Mouse (Mus musculus): Measurements from ENCODE around the gene Tmcc2. TPM values are rescaled to one million over a fixed set of nuclear protein-coding genes. Genes with fewer than 3 reads are reported as not detected.

Tmcc2 gene
- total and polyA plus RNA-seq, 3 experiments: 0.14 to 0.34 TPM; not detected in 1

DNA sequence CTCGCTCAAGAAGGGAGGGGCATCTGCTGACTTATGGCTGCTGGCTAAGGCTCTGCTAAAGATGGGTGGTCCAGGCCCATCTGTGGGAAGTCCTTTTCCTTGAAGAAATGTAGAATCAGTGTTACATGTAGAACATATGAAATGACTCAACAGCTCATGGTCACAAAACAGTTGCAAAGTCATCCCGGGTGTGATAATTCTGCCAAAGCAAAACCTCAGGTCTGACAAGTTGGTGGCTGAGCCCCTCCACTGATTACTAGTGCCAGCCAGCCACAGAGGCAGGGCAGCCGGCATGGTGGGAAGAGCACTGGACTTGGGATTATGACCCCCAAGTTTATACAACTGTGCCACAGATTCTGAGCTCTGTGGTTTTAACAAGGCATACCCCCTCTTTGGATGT is 13.3 kb downstream of the Tmcc2 start:
- TF ChIP-seq CHD1 (IDR thresholded peaks at IDR 0.05; ENCODE audit: low read depth, low read length) (no peak), MAFK (IDR thresholded peaks at IDR 0.05; ENCODE audit: insufficient replicate concordance, low read length) (no peak), IRF4 (IDR thresholded peaks at IDR 0.05; ENCODE audit: low read depth, low read length) (no peak)
- dilution Hi-C loops (cut with MboI; ENCODE audit: extremely low pct_ligation_motif_present, extremely low pct_unique_long_range_greater_than_20kb, low sequenced_read_pairs): no loop called here
- Histone ChIP-seq H3K27me3 (replicated peaks) (peaks cover 62% of the 10 kb centered on the region), H3K4me3 (replicated peaks in 1 of 3; ENCODE audit: low read depth in 2 of 3, low read length in 2 of 3, poor library complexity in 1 of 3) (no peak overlapping the region), H3K27ac (ENCODE audit: insufficient read depth, low read depth) (no peak overlapping the region), H3K79me2 (replicated peaks; ENCODE audit: control insufficient read depth, extremely low read depth, insufficient read depth, poor library complexity, severe bottlenecking) (no peaks in the 10 kb centered on the region), H3K4me2 (ENCODE audit: insufficient read depth, low read depth, poor library complexity, severe bottlenecking) (no peak overlapping the region), H3K9me3 (replicated peaks; ENCODE audit: low read length) (no peaks in the 10 kb centered on the region), H3K4me1 (ENCODE audit: control insufficient read depth in 1 of 2, insufficient read depth in 2 of 2) (peaks cover 0 to 11% of the 10 kb centered on the region in 2 experiments; a peak in 2 of 4 replicates), H3K9ac (ENCODE audit: insufficient read depth, low read depth) (no peak overlapping the region), H3K36me3 (replicated peaks in 1 of 2; ENCODE audit: control insufficient read depth in 1 of 2, insufficient read depth in 1 of 2, low read length in 1 of 2) (no peaks in the 10 kb centered on the region)
- no peak for DNase-seq (ENCODE audit: extremely low read depth)
- in situ Hi-C loops (cut with MboI; ENCODE audit: low pct_ligation_motif_present, low pct_unique_long_range_greater_than_20kb, low sequenced_read_pairs): no loop called here

DNA sequence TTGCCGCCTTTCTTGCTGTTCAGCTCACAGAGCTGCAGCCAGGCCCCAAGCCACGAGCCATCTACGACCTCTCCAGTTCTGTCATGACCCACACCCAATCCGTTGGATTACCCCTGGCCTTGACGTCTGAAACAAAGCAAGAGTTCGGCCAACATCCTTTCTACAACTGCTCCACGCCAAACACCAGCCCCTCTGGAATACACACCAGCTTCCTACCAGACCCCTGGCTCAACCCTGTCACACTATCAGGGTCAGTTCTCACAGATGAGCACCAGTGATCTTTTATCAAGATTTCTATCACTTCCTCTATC is 14.1 kb downstream of the Tmcc2 start:
- H3K4me3 ChIP-seq (replicated peaks in 1 of 3; ENCODE audit: low read depth in 2 of 3, low read length in 2 of 3, poor library complexity in 1 of 3): no peak overlapping the region

GRCm38 (mm10) chr1:132376211-132377054 is 14.6 kb downstream of the Tmcc2 start:
- H3K36me3 ChIP-seq (replicated peaks in 1 of 2; ENCODE audit: control insufficient read depth in 1 of 2, insufficient read depth in 1 of 2, low read length in 1 of 2): no peaks in the 10 kb centered on the region
- dilution Hi-C loops (cut with MboI; ENCODE audit: extremely low pct_ligation_motif_present, extremely low pct_unique_long_range_greater_than_20kb, low sequenced_read_pairs): no loop called here
- H3K4me2 ChIP-seq (ENCODE audit: insufficient read depth, low read depth, poor library complexity, severe bottlenecking): no peak overlapping the region
- H3K4me3 ChIP-seq (replicated peaks in 1 of 3; ENCODE audit: low read depth in 2 of 3, low read length in 2 of 3, poor library complexity in 1 of 3): no peak overlapping the region
- H3K27me3 ChIP-seq (replicated peaks): peaks cover 51% of the 10 kb centered on the region
- DNase-seq (ENCODE audit: extremely low read depth): no peak
- TF ChIP-seq TBP (conservative IDR thresholded peaks at IDR 0.05; ENCODE audit: low read depth, low read length) (no peak), ETS1 (conservative IDR thresholded peaks at IDR 0.05; ENCODE audit: low read depth, low read length) (no peak), SMC3 (IDR thresholded peaks at IDR 0.05; ENCODE audit: low read depth, low read length) (no peak)
- peaks cover 2 to 15% of the 10 kb centered on the region in 2 experiments; a peak in 3 of 4 replicates for H3K4me1 ChIP-seq (ENCODE audit: control insufficient read depth in 1 of 2, insufficient read depth in 2 of 2)
- no peak overlapping the region for H3K27ac ChIP-seq (ENCODE audit: insufficient read depth, low read depth)
- H3K9ac ChIP-seq (ENCODE audit: insufficient read depth, low read depth): no peak overlapping the region
- in situ Hi-C loops (cut with MboI; ENCODE audit: low pct_ligation_motif_present, low pct_unique_long_range_greater_than_20kb, low sequenced_read_pairs): no loop called here
- H3K9me3 ChIP-seq (replicated peaks; ENCODE audit: low read length): no peaks in the 10 kb centered on the region
- H3K79me2 ChIP-seq (replicated peaks; ENCODE audit: control insufficient read depth, extremely low read depth, insufficient read depth, poor library complexity, severe bottlenecking): no peaks in the 10 kb centered on the region

More for the DNA sequence above, 14.1 kb downstream of the Tmcc2 start:
- Histone ChIP-seq H3K4me1 (ENCODE audit: control insufficient read depth in 1 of 2, insufficient read depth in 2 of 2) (peaks cover 0 to 11% of the 10 kb centered on the region in 2 experiments; a peak in 2 of 4 replicates), H3K36me3 (replicated peaks in 1 of 2; ENCODE audit: control insufficient read depth in 1 of 2, insufficient read depth in 1 of 2, low read length in 1 of 2) (no peaks in the 10 kb centered on the region), H3K27ac (ENCODE audit: insufficient read depth, low read depth) (no peak overlapping the region), H3K9ac (ENCODE audit: insufficient read depth, low read depth) (no peak overlapping the region), H3K27me3 (replicated peaks) (peaks cover 57% of the 10 kb centered on the region), H3K4me2 (ENCODE audit: insufficient read depth, low read depth, poor library complexity, severe bottlenecking) (no peak overlapping the region), H3K79me2 (replicated peaks; ENCODE audit: control insufficient read depth, extremely low read depth, insufficient read depth, poor library complexity, severe bottlenecking) (no peaks in the 10 kb centered on the region), H3K9me3 (replicated peaks; ENCODE audit: low read length) (no peaks in the 10 kb centered on the region)
- in situ Hi-C loops (cut with MboI; ENCODE audit: low pct_ligation_motif_present, low pct_unique_long_range_greater_than_20kb, low sequenced_read_pairs) (no loop called here), dilution Hi-C loops (cut with MboI; ENCODE audit: extremely low pct_ligation_motif_present, extremely low pct_unique_long_range_greater_than_20kb, low sequenced_read_pairs) (no loop called here)
- no peak for TF ChIP-seq EP300 (IDR thresholded peaks at IDR 0.05; ENCODE audit: low read length)
- DNase-seq (ENCODE audit: extremely low read depth): no peak

Data from CH12.LX (cell line).